Mouse (Mus musculus): ENCODE measurements around the gene Dolk.

DNA sequence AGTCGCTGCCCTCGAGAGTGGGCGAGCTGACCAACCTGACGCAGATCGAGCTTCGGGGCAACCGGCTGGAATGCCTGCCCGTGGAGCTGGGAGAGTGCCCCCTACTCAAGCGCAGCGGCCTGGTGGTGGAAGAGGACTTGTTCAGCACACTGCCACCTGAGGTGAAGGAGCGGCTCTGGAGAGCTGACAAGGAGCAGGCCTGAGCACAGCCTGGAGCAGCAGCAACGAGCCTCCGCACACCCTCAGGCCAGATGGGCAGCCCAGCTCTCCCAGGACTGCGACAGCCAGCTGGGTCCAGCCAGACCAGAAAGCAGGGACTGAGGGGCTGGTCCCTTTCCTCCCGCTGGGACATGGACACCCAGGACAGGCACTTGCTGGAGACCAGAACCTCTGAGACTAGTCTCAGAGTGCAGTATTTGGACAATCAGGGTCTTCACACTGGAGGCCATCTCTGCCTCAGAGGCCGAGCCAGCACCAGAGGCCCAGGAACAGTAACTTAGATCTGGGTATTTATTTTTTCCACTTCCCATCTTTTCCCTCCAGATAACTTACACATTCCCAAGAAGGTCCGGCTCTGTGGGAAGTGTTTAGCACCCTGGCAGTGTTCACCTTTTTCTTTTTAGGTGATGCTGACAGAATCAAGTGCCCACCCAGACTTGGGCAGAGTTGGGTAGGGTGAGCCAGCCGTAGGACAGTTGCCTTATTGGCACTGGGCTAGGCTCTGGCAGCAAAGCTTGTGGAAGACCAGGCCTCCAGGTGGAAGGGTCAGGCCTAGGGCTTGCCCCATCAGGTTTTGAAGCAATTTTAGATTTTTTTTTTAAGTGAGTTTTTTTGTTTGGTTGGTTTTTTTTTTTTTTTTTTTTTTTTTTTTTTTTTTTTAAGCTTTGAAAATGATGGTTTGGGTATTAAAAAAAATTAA lies 24.0 kb downstream of the Dolk start:
- TF ChIP-seq GATA1 (IDR thresholded peaks at IDR 0.05; ENCODE audit: low read length) (no peak), TAL1 (IDR thresholded peaks at IDR 0.05; ENCODE audit: low read length) (no peak)

Data from erythroblast, embryonic 14.5 days (primary cell).